Mouse (Mus musculus): Measurements from ENCODE around the gene Hoxd13.

- no peak for TF ChIP-seq EP300 (IDR thresholded peaks at IDR 0.05; ENCODE audit: insufficient read depth, low read depth, low read length)
- no peak for TF ChIP-seq CTCF (IDR thresholded peaks at IDR 0.05)
These were observed 24.1 kb downstream of the Hoxd13 start for GRCm38 (mm10) chr2:74691995-74692807.

Measured in heart, adult 2 months (tissue).